Mouse (Mus musculus) lung, postnatal 0 days (tissue): ENCODE results near the gene Borcs8.

Source experiments
- CTCF ChIP-seq: IDR thresholded peaks from 2 replicates; pipeline ENCODE4 v1.5.1; 2016; ENCODE audit warnings: antibody characterized with exemption, mild to moderate bottlenecking
- EP300 ChIP-seq: IDR thresholded peaks from 2 replicates; pipeline ENCODE4 v1.6.1; 2016; ENCODE audit warnings: antibody characterized with exemption, mild to moderate bottlenecking, control low read depth

DNA sequence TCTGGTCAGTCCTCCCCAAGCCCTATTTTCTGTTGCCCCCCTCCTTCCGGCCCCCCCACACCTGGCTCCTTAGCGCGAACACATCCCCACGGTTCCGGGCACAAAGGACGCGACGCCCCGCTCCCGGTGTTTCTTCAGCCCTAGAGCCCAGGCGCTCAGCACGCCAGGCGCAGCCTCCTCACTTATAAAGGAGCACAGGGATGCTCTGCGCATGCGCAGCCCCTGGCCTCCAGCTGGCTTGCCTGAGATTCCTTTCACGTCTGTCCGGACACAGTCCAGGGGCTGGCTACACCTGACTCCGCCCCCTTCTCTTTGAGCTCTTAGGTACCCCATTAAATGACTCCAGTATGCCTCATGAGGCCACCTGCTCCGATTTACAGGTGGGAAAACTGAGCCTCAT, 18.6 kb upstream of the Borcs8 start, which contains the start of gene Ncan:
- no peak for TF ChIP-seq EP300
- TF ChIP-seq CTCF: no peak
